Mouse (Mus musculus) spleen, postnatal 14 days (tissue): Measurements from ENCODE around the gene Lpar5.

Experiments
- DNase-seq, 2 experiments: peaks; one replicate each; pipeline ENCODE4 v3.0.0; 2021 to 2022; ENCODE audit warnings: low spot score in 2 of 2

Gene Lpar5

GRCm38 (mm10) chr6:125084424-125084823 lies 16.7 kb downstream of the Lpar5 start:
- DNase-seq, result peak in 1 of 2 experiments; percentile 38

- no peak for DNase-seq
Measured at GRCm38 (mm10) chr6:125087937-125088336, 20.2 kb downstream of the Lpar5 start.

- DNase-seq, result peak in 1 of 2 experiments; percentile 21
Measured at GRCm38 (mm10) chr6:125088561-125089321, 21.0 kb downstream of the Lpar5 start.

GRCm38 (mm10) chr6:125089521-125090321 lies 22.0 kb downstream of the Lpar5 start:
- DNase-seq, result peak; percentile 28 to 44

- DNase-seq, result no peak
Measured at GRCm38 (mm10) chr6:125090341-125091085, 22.8 kb downstream of the Lpar5 start.

- no peak for DNase-seq
Measured at GRCm38 (mm10) chr6:125092372-125092771, 24.7 kb downstream of the Lpar5 start.

GRCm38 (mm10) chr6:125094843-125095242 lies 27.1 kb downstream of the Lpar5 start:
- DNase-seq, result no peak

- DNase-seq, result peak; percentile 87 to 93
Measured at GRCm38 (mm10) chr6:125095391-125096278, 27.9 kb downstream of the Lpar5 start, which contains the start of gene Chd4. Gene Chd4 (plus strand): TSS chr6:125095981.

- DNase-seq, result no peak
Measured at GRCm38 (mm10) chr6:125096279-125096596, 28.5 kb downstream of the Lpar5 start.

GRCm38 (mm10) chr6:125096597-125097345 lies 29.1 kb downstream of the Lpar5 start:
- DNase-seq, result peak; percentile 36 to 50

- DNase-seq, result no peak
Measured at GRCm38 (mm10) chr6:125097346-125097689, 29.6 kb downstream of the Lpar5 start.

GRCm38 (mm10) chr6:125097951-125098350 lies 30.2 kb downstream of the Lpar5 start:
- DNase-seq, result no peak

- no peak for DNase-seq
Measured at GRCm38 (mm10) chr6:125098513-125098912, 30.8 kb downstream of the Lpar5 start.

- DNase-seq, result peak in 1 of 2 experiments; percentile 42
Measured at GRCm38 (mm10) chr6:125099421-125099971, 31.8 kb downstream of the Lpar5 start.

GRCm38 (mm10) chr6:125101444-125101843 lies 33.7 kb downstream of the Lpar5 start:
- DNase-seq, result no peak

- DNase-seq, result peak; percentile 68
Measured at GRCm38 (mm10) chr6:125104223-125104622, 36.5 kb downstream of the Lpar5 start.

- DNase-seq, result no peak
Measured at GRCm38 (mm10) chr6:125107705-125108104, 40.0 kb downstream of the Lpar5 start.

- DNase-seq, result no peak
Measured at GRCm38 (mm10) chr6:125109371-125109770, 41.7 kb downstream of the Lpar5 start.

GRCm38 (mm10) chr6:125110927-125111326 lies 43.2 kb downstream of the Lpar5 start:
- peak in 1 of 2 experiments; percentile 33 for DNase-seq

GRCm38 (mm10) chr6:125112553-125112952 lies 44.8 kb downstream of the Lpar5 start:
- DNase-seq, result no peak
